Mouse (Mus musculus) bone marrow macrophage, adult 2 months (primary cell): ENCODE data around the gene Acad11.

Experiments
- CTCF ChIP-seq: IDR thresholded peaks from 2 replicates; pipeline ENCODE4 v1.5.1; 2012; ENCODE audit warnings: low read depth, mild to moderate bottlenecking, low read length, moderate library complexity
- POLR2A ChIP-seq: IDR thresholded peaks from 2 replicates; pipeline ENCODE4 v1.6.1; 2012; ENCODE audit warnings: mild to moderate bottlenecking, low read depth, low read length, borderline replicate concordance

GRCm38 (mm10) chr9:104100822-104101221 lies 37.6 kb downstream of the Acad11 start:
- TF ChIP-seq CTCF (no peak), POLR2A (no peak)
